Mouse (Mus musculus) embryonic fibroblast, embryonic 13.5 days (primary cell): ENCODE measurements around the gene Gm17490. TPM values are rescaled to one million over a fixed set of nuclear protein-coding genes. Genes with fewer than 3 reads are reported as not detected.

Experiments
- H3K27ac ChIP-seq: 2 replicates; pipeline ENCODE4 v1.5.1; 2012; ENCODE audit warnings: low read length, control low read depth, inconsistent platforms; ENCODE audit not compliant: insufficient read depth
- H3K4me1 ChIP-seq: 2 replicates; pipeline ENCODE4 v1.6.1; 2011; ENCODE audit warnings: low read length; ENCODE audit not compliant: control insufficient read depth, insufficient read depth
- H3K4me3 ChIP-seq: 2 replicates; pipeline ENCODE4 v1.5.1; 2011; ENCODE audit warnings: mild to moderate bottlenecking, control low read depth, low read length; ENCODE audit not compliant: insufficient read depth
- CTCF ChIP-seq: IDR thresholded peaks from 2 replicates; pipeline ENCODE4 v1.5.1; 2011; ENCODE audit warnings: mild to moderate bottlenecking, control low read depth, low read length, moderate library complexity, borderline replicate concordance; ENCODE audit not compliant: insufficient read depth
- POLR2A ChIP-seq: IDR thresholded peaks from 2 replicates; pipeline ENCODE4 v1.6.1; 2011; ENCODE audit warnings: low read depth, mild to moderate bottlenecking, control low read depth, low read length, moderate library complexity
- polyA plus RNA-seq: library from polyadenylated mRNA; stranded (reverse); fragments of >200 nt; gene quantifications from 2 replicates; pipeline ENCODE4 v1.2.4, GENCODE M21; 2011; ENCODE audit warnings: low read depth; ENCODE audit not compliant: missing spikeins, insufficient read length

The Gm17490 gene
- polyA plus RNA-seq, result not detected in 2 replicates

GRCm38 (mm10) chr2:11625890-11626289, at the start of gene Gm17490:
Gene Gm17490, minus strand, starts transcription at chr2:11626264.
- TF ChIP-seq POLR2A, result no peak
- TF ChIP-seq CTCF, result no peak
- no peaks in the 10 kb centered on the region for H3K4me1 ChIP-seq
- no peak within 1 kb of the TSS for H3K4me3 ChIP-seq
- H3K27ac ChIP-seq, result no peak within 1 kb of the TSS

GRCm38 (mm10) chr2:11672144-11672543, 46.1 kb upstream of the Gm17490 start:
- Histone ChIP-seq H3K4me3 (no peak overlapping the region), H3K27ac (no peak overlapping the region), H3K4me1 (no peaks in the 10 kb centered on the region)
- no peak for TF ChIP-seq CTCF
- no peak for TF ChIP-seq POLR2A

GRCm38 (mm10) chr2:11665326-11665725, 39.3 kb upstream of the Gm17490 start:
- no peaks in the 10 kb centered on the region; the same call in 1 of the 2 replicates for H3K4me1 ChIP-seq
- TF ChIP-seq POLR2A (no peak), CTCF (no peak)
- H3K4me3 ChIP-seq, result no peak overlapping the region
- no peak overlapping the region for H3K27ac ChIP-seq

GRCm38 (mm10) chr2:11664806-11665205, 38.7 kb upstream of the Gm17490 start:
- Histone ChIP-seq H3K27ac (no peak overlapping the region), H3K4me1 (no peaks in the 10 kb centered on the region; the same call in 1 of the 2 replicates), H3K4me3 (no peak overlapping the region)
- TF ChIP-seq CTCF (no peak), POLR2A (no peak)

- TF ChIP-seq POLR2A (no peak), CTCF (no peak)
- Histone ChIP-seq H3K4me3 (no peak overlapping the region), H3K27ac (no peak overlapping the region), H3K4me1 (no peaks in the 10 kb centered on the region; the same call in 1 of the 2 replicates)
Observed at GRCm38 (mm10) chr2:11664367-11664766, 38.3 kb upstream of the Gm17490 start.

GRCm38 (mm10) chr2:11663961-11664360, 37.9 kb upstream of the Gm17490 start:
- Histone ChIP-seq H3K27ac (no peak overlapping the region), H3K4me3 (no peak overlapping the region), H3K4me1 (no peaks in the 10 kb centered on the region; the same call in 1 of the 2 replicates)
- TF ChIP-seq POLR2A (no peak), CTCF (peak; percentile 76; the same call in 1 of the 2 replicates)

- Histone ChIP-seq H3K27ac (no peak overlapping the region), H3K4me3 (no peak overlapping the region), H3K4me1 (no peaks in the 10 kb centered on the region; the same call in 1 of the 2 replicates)
- no peak for TF ChIP-seq POLR2A
- no peak for TF ChIP-seq CTCF
Observed at GRCm38 (mm10) chr2:11662907-11663230, 36.8 kb upstream of the Gm17490 start.

- H3K4me3 ChIP-seq, result no peak overlapping the region
- H3K27ac ChIP-seq, result no peak overlapping the region
- H3K4me1 ChIP-seq, result no peaks in the 10 kb centered on the region; the same call in 1 of the 2 replicates
- TF ChIP-seq POLR2A (no peak), CTCF (no peak)
Observed at GRCm38 (mm10) chr2:11662143-11662906, 36.3 kb upstream of the Gm17490 start.

GRCm38 (mm10) chr2:11659263-11659662, 33.2 kb upstream of the Gm17490 start:
- Histone ChIP-seq H3K27ac (no peak overlapping the region), H3K4me3 (no peak overlapping the region), H3K4me1 (no peaks in the 10 kb centered on the region; the same call in 1 of the 2 replicates)
- no peak for TF ChIP-seq POLR2A
- no peak for TF ChIP-seq CTCF

- no peak overlapping the region for H3K4me3 ChIP-seq
- H3K27ac ChIP-seq, result no peak overlapping the region
- TF ChIP-seq CTCF (no peak), POLR2A (no peak)
- H3K4me1 ChIP-seq, result no peaks in the 10 kb centered on the region; the same call in 1 of the 2 replicates
Observed at GRCm38 (mm10) chr2:11657581-11657980, 31.5 kb upstream of the Gm17490 start.
